Mouse (Mus musculus) layer of hippocampus, postnatal 25 days (tissue): ENCODE data around the gene Vmn1r168. TPM values are rescaled to one million over a fixed set of nuclear protein-coding genes. Genes with fewer than 3 reads are reported as not detected.
"Not testable (repeated sequence)": the region's sequence is repeated elsewhere in the genome, so short reads cannot be mapped to it uniquely, and the experiment has no call there.

ENCODE experiments used
- DNase-seq, 2 experiments: peaks; one replicate each; pipeline ENCODE4 v3.0.0; 2022; ENCODE audit warnings: mixed read lengths in 2 of 2, low spot score in 1 of 2; ENCODE audit errors: extremely low spot score in 1 of 2
- total RNA-seq, 2 experiments: library from RNA; stranded (reverse); gene quantifications; 2 replicates each; pipeline ENCODE4 v1.2.3; 2021

Vmn1r168 gene
- total RNA-seq, result not detected

DNA sequence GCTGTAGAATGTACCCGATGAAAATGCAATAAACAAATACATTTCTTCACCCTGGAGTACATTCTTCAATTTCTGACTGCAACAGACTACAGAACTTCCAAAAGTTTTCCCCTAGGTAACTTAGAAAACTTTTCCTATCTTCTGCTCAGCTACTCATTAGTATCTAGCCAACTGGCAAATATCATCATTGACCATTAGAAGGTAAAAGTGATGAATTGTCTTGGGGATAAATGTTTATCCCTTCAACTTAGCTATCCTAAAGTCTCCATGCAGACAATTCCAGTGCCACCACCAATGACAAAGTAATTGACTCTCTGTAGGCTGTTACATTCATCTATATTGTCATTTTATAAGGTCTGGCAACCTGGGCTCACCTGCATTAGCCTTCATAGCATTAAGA is at the start of gene Vmn1r168:
Vmn1r168 (plus strand) TSS at position 301 of the 400 bp plus-strand sequence.
- not testable (repeated sequence) for DNase-seq

GRCm38 (mm10) chr7:23507106-23507505 is 32.4 kb upstream of the Vmn1r168 start, which contains the start of gene Vmn1r167:
TSS of gene Vmn1r167 (minus strand) at chr7:23507206.
- not testable (repeated sequence) for DNase-seq

- not testable (repeated sequence) for DNase-seq
Observed at GRCm38 (mm10) chr7:23575226-23575625, 35.7 kb downstream of the Vmn1r168 start, which contains the start of gene Vmn1r169. TSS of gene Vmn1r169 (plus strand) at chr7:23575526.

Other genes starting within 250 kb of the Vmn1r168 start
- not detected for gene Nlrp4e, start 238.5 kb upstream of the Vmn1r168 start, total RNA-seq
- not detected for gene Nlrp5, start 153.8 kb upstream of the Vmn1r168 start, total RNA-seq
- not detected for gene Vmn1r167, start 32.5 kb upstream of the Vmn1r168 start, total RNA-seq
- not detected for gene Vmn1r169, start 35.8 kb downstream of the Vmn1r168 start, total RNA-seq
- not detected for gene Vmn1r170, start 66.4 kb downstream of the Vmn1r168 start, total RNA-seq
- gene Vmn1r171, start 91.0 kb downstream of the Vmn1r168 start, total RNA-seq, result not detected
- gene Vmn1r172, start 118.6 kb downstream of the Vmn1r168 start, total RNA-seq, result not detected
- not detected for gene Vmn1r173, start 161.0 kb downstream of the Vmn1r168 start, total RNA-seq
- not detected for gene Vmn1r174, start 212.5 kb downstream of the Vmn1r168 start, total RNA-seq